Mouse (Mus musculus) stomach, embryonic 14.5 days (tissue): ENCODE measurements around the gene Daam1. TPM values are rescaled to one million over a fixed set of nuclear protein-coding genes. Genes with fewer than 3 reads are reported as not detected.

Experiments used
- ATAC-seq: fragments of 200-750 bp; cut with Nextera tagmentation; 2 replicates; pipeline ENCODE4 v1.8.0; 2017; ENCODE audit warnings: low read depth, moderate TSS enrichment; ENCODE audit not compliant: insufficient number of reproducible peaks, insufficient read depth, low FRiP score
- H3K27ac ChIP-seq: fragments of 300-500 bp; sonication (generic); 2 replicates; pipeline ENCODE4 v1.5.1; 2014; ENCODE audit warnings: mild to moderate bottlenecking, low read length, moderate library complexity, mixed read lengths
- H3K27me3 ChIP-seq: fragments of 300-500 bp; sonication (generic); 2 replicates; pipeline ENCODE4 v1.6.1; 2014; ENCODE audit warnings: low read length, control low read depth, mixed read lengths; ENCODE audit not compliant: control insufficient read depth, insufficient read depth
- H3K36me3 ChIP-seq: fragments of 300-500 bp; sonication (generic); 2 replicates; pipeline ENCODE4 v1.6.1; 2014; ENCODE audit warnings: mild to moderate bottlenecking, control low read depth, low read length, moderate library complexity, mixed read lengths; ENCODE audit not compliant: control insufficient read depth, insufficient read depth
- H3K4me1 ChIP-seq: fragments of 300-500 bp; sonication (generic); 2 replicates; pipeline ENCODE4 v1.6.1; 2014; ENCODE audit warnings: low read length, control low read depth, mixed read lengths; ENCODE audit not compliant: control insufficient read depth, insufficient read depth
- H3K4me2 ChIP-seq: fragments of 300-500 bp; sonication (generic); replicated peaks from 2 replicates; pipeline ENCODE4 v1.6.1; 2014; ENCODE audit warnings: low read depth, low read length, control low read depth
- H3K4me3 ChIP-seq: fragments of 300-500 bp; sonication (generic); 2 replicates; pipeline ENCODE4 v1.5.1; 2014; ENCODE audit warnings: low read depth, low read length, control low read depth
- H3K9ac ChIP-seq: fragments of 300-500 bp; sonication (generic); replicated peaks from 2 replicates; pipeline ENCODE4 v1.6.1; 2014; ENCODE audit warnings: low read depth, mild to moderate bottlenecking, control low read depth, low read length, moderate library complexity, mixed read lengths
- H3K9me3 ChIP-seq: fragments of 300-500 bp; sonication (generic); 2 replicates; pipeline ENCODE4 v1.6.1; 2016; ENCODE audit warnings: low read depth, low read length, control low read depth; ENCODE audit not compliant: control insufficient read depth
- whole genome bisulfite sequencing: fragments of 180-500 bp; shearing (Covaris S2); extraction: QIAGEN DNeasy Blood & Tissue Kit; methylation state at CpG from one replicate; pipeline ENCODE4 v1.1.7; 2014; 5-methylcytosine and 5-hydroxymethylcytosine counted together
- polyA plus RNA-seq: library from polyadenylated mRNA; unstranded; fragments of >200 nt; fragmentation: Nextera tagmentation; extraction: Ambion mirVana; gene quantifications from 2 replicates; pipeline ENCODE4 v1.2.1, GENCODE M21; 2014

Daam1 gene
- polyA plus RNA-seq, 1 experiment from 2014 or later, result 18.6 TPM

GRCm38 (mm10) chr12:71855730-71856479 lies 25.0 kb downstream of the Daam1 start:
- WGBS, result 28% methylated on average over 10 of the region's 10 CpGs
- Histone ChIP-seq H3K9ac (no peak overlapping the region), H3K4me2 (0 out of 2 replicates have a peak overlapping the region, but pooled peaks have one; percentile 22), H3K27me3 (no peaks in the 10 kb centered on the region), H3K9me3 (no peaks in the 10 kb centered on the region), H3K4me3 (no peak overlapping the region), H3K27ac (peak overlapping the region; percentile 72; the same call in 1 of the 2 replicates), H3K36me3 (no peaks in the 10 kb centered on the region), H3K4me1 (peaks cover 18% of the 10 kb centered on the region)
- peak; percentile 57; the same call in 1 of the 2 replicates for ATAC-seq

- Histone ChIP-seq H3K4me3 (no peak overlapping the region), H3K4me2 (no peak overlapping the region), H3K27ac (no peak overlapping the region; the same call in 1 of the 2 replicates), H3K9me3 (no peaks in the 10 kb centered on the region), H3K4me1 (peaks cover 18% of the 10 kb centered on the region), H3K36me3 (no peaks in the 10 kb centered on the region), H3K9ac (no peak overlapping the region), H3K27me3 (no peaks in the 10 kb centered on the region)
- ATAC-seq, result no peak
These were observed 25.5 kb downstream of the Daam1 start for GRCm38 (mm10) chr12:71856480-71856754.

- ATAC-seq, result no peak
- WGBS, result 58% methylated on average over 5 of the region's 5 CpGs
- no peak overlapping the region for H3K9ac ChIP-seq
- no peak overlapping the region for H3K4me3 ChIP-seq
- H3K4me2 ChIP-seq, result no peak overlapping the region
- H3K27me3 ChIP-seq, result no peaks in the 10 kb centered on the region
- no peaks in the 10 kb centered on the region for H3K36me3 ChIP-seq
- H3K27ac ChIP-seq, result no peak overlapping the region
- no peaks in the 10 kb centered on the region for H3K9me3 ChIP-seq
- peaks cover 32% of the 10 kb centered on the region for H3K4me1 ChIP-seq
These were observed 28.2 kb downstream of the Daam1 start for GRCm38 (mm10) chr12:71859096-71859495.

- 36% methylated on average over 10 of the region's 10 CpGs for WGBS
- peak overlapping the region; percentile 4; the same call in 1 of the 2 replicates for H3K4me2 ChIP-seq
- H3K36me3 ChIP-seq, result no peaks in the 10 kb centered on the region
- H3K4me1 ChIP-seq, result peaks cover 19% of the 10 kb centered on the region
- no peaks in the 10 kb centered on the region for H3K27me3 ChIP-seq
- no peaks in the 10 kb centered on the region for H3K9me3 ChIP-seq
- no peak overlapping the region for H3K4me3 ChIP-seq
- 0 out of 2 replicates have a peak, but pooled peaks have one; percentile 50 for ATAC-seq
- H3K9ac ChIP-seq, result no peak overlapping the region
- H3K27ac ChIP-seq, result 0 out of 2 replicates have a peak overlapping the region, but pooled peaks have one; percentile 41
These were observed 33.1 kb downstream of the Daam1 start for GRCm38 (mm10) chr12:71863846-71864543.

- Histone ChIP-seq H3K27ac (no peak overlapping the region), H3K9ac (no peak overlapping the region), H3K4me2 (no peak overlapping the region), H3K4me1 (peaks cover 19% of the 10 kb centered on the region), H3K4me3 (no peak overlapping the region), H3K27me3 (no peaks in the 10 kb centered on the region), H3K36me3 (no peaks in the 10 kb centered on the region), H3K9me3 (no peaks in the 10 kb centered on the region)
- no peak for ATAC-seq
- WGBS, result 39% methylated on average over 3 of the region's 3 CpGs
These were observed 33.6 kb downstream of the Daam1 start for GRCm38 (mm10) chr12:71864544-71864897.

GRCm38 (mm10) chr12:71865937-71866336 lies 35.1 kb downstream of the Daam1 start:
- Histone ChIP-seq H3K4me2 (no peak overlapping the region), H3K4me3 (no peak overlapping the region), H3K27ac (no peak overlapping the region), H3K4me1 (peaks cover 19% of the 10 kb centered on the region), H3K9ac (no peak overlapping the region), H3K36me3 (no peaks in the 10 kb centered on the region), H3K27me3 (no peaks in the 10 kb centered on the region), H3K9me3 (no peaks in the 10 kb centered on the region)
- WGBS, result 66% methylated on average over 3 of the region's 3 CpGs
- ATAC-seq, result no peak

- Histone ChIP-seq H3K27ac (no peak overlapping the region), H3K27me3 (no peaks in the 10 kb centered on the region), H3K9ac (no peak overlapping the region), H3K9me3 (no peaks in the 10 kb centered on the region), H3K4me1 (peaks cover 19% of the 10 kb centered on the region), H3K4me2 (no peak overlapping the region), H3K36me3 (no peaks in the 10 kb centered on the region), H3K4me3 (no peak overlapping the region)
- 71% methylated on average over 9 of the region's 9 CpGs for WGBS
- no peak for ATAC-seq
These were observed 36.7 kb downstream of the Daam1 start for GRCm38 (mm10) chr12:71867345-71868240.

GRCm38 (mm10) chr12:71870644-71871043 lies 39.8 kb downstream of the Daam1 start:
- no peak for ATAC-seq
- H3K9me3 ChIP-seq, result no peaks in the 10 kb centered on the region
- 73% methylated on average over 6 of the region's 6 CpGs for WGBS
- no peak overlapping the region for H3K4me3 ChIP-seq
- no peaks in the 10 kb centered on the region for H3K36me3 ChIP-seq
- H3K9ac ChIP-seq, result no peak overlapping the region
- H3K27ac ChIP-seq, result no peak overlapping the region
- H3K4me1 ChIP-seq, result no peaks in the 10 kb centered on the region
- H3K4me2 ChIP-seq, result no peak overlapping the region
- no peaks in the 10 kb centered on the region for H3K27me3 ChIP-seq
